Mouse (Mus musculus): ENCODE measurements around the gene Hs2st1. TPM values are rescaled to one million over a fixed set of nuclear protein-coding genes. Genes with fewer than 3 reads are reported as not detected.

Hs2st1 gene
- total and polyA plus RNA-seq, 3 experiments = 13.6 to 16.1 TPM; not detected in 1

DNA sequence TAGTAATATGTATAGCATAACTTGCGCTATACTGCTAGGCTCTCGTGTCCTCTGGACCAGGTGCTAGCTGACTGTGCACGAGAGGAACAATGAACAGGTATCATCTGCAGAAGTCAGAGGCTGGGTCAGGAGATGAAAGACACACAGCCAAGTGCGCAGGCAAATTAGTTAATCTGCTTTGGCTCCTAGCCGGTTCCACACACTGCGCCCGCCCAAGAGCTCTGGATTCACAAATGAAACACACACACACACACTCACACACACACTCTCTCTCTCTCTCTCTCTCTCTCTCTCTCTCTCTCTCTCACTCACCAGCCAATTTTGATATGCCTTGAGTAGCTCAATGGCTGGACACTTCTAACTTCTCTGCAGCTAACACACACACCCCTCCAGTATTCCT is 42.1 kb downstream of the Hs2st1 start:
- Histone ChIP-seq H3K27me3 (ENCODE audit: control insufficient read depth in 1 of 2, insufficient read depth in 2 of 2, low read length in 2 of 2) (no peaks in the 10 kb centered on the region), H3K9me3 (replicated peaks; ENCODE audit: insufficient read depth, low read length) (no peaks in the 10 kb centered on the region), H3K79me2 (ENCODE audit: control insufficient read depth, insufficient read depth, low read length, poor library complexity) (peaks cover 22% of the 10 kb centered on the region), H3K36me3 (ENCODE audit: control insufficient read depth in 1 of 2, insufficient read depth in 2 of 2, low read length in 2 of 2) (no peaks in the 10 kb centered on the region; a peak in 1 of 4 replicates), H3K9ac (ENCODE audit: control insufficient read depth, low read depth, low read length, poor library complexity, severe bottlenecking) (no peak overlapping the region), H3K27ac (ENCODE audit: control insufficient read depth, low read depth, low read length) (no peak overlapping the region), H3K4me1 (ENCODE audit: control insufficient read depth in 1 of 2, insufficient read depth in 2 of 2, low read length in 2 of 2) (no peaks in the 10 kb centered on the region; a peak in 1 of 4 replicates), H3K4me3 (ENCODE audit: control insufficient read depth in 1 of 2, insufficient read depth in 1 of 2, low read depth in 2 of 2, low read length in 2 of 2) (no peak overlapping the region)
- no peak for TF ChIP-seq CHD1 (IDR thresholded peaks at IDR 0.05; ENCODE audit: low read depth, low read length)
- no peak for TF ChIP-seq ZKSCAN1 (IDR thresholded peaks at IDR 0.05; ENCODE audit: low read depth, low read length)
- TF ChIP-seq ELF1 (IDR thresholded peaks at IDR 0.05; ENCODE audit: low read depth, low read length) = no peak
- no peak for TF ChIP-seq POLR2A (IDR thresholded peaks at IDR 0.05; ENCODE audit: control insufficient read depth in 1 of 2, insufficient read depth in 1 of 2, low read depth in 1 of 2, low read length in 2 of 2, poor library complexity in 1 of 2)
- TF ChIP-seq TBP (IDR thresholded peaks at IDR 0.05; ENCODE audit: low read depth, low read length) = no peak
- no peak for TF ChIP-seq MAZ (IDR thresholded peaks at IDR 0.05; ENCODE audit: low read depth, low read length)
- no peak for TF ChIP-seq MXI1 (IDR thresholded peaks at IDR 0.05; ENCODE audit: low read depth, low read length)
- TF ChIP-seq HCFC1 (IDR thresholded peaks at IDR 0.05; ENCODE audit: low read depth, low read length) = no peak
- no peak for TF ChIP-seq MAFK (IDR thresholded peaks at IDR 0.05; ENCODE audit: borderline replicate concordance, low read depth, low read length)
- TF ChIP-seq GATA1 (IDR thresholded peaks at IDR 0.05; ENCODE audit: low read depth, low read length) = no peak
- TF ChIP-seq EP300 (IDR thresholded peaks at IDR 0.05; ENCODE audit: low read depth in 1 of 2, low read length in 2 of 2) = no peak
- no peak for TF ChIP-seq UBTF (IDR thresholded peaks at IDR 0.05; ENCODE audit: borderline replicate concordance, insufficient read depth, low read depth, low read length)
- no peak for TF ChIP-seq POLR2AphosphoS2 (IDR thresholded peaks at IDR 0.05; ENCODE audit: low read length)
- TF ChIP-seq CHD2 (IDR thresholded peaks at IDR 0.05; ENCODE audit: low read length) = no peak
- no peak for DNase-seq (ENCODE audit: low read depth, low spot score)

- no peaks in the 10 kb centered on the region for H3K27me3 ChIP-seq (ENCODE audit: control insufficient read depth in 1 of 2, insufficient read depth in 2 of 2, low read length in 2 of 2)
- no peak overlapping the region for H3K4me3 ChIP-seq (ENCODE audit: control insufficient read depth in 1 of 2, insufficient read depth in 1 of 2, low read depth in 2 of 2, low read length in 2 of 2)
- DNase-seq (ENCODE audit: low read depth, low spot score) = no peak
- peaks cover 0 to 5% of the 10 kb centered on the region in 2 experiments; a peak in 3 of 4 replicates for H3K36me3 ChIP-seq (ENCODE audit: control insufficient read depth in 1 of 2, insufficient read depth in 2 of 2, low read length in 2 of 2)
- no peaks in the 10 kb centered on the region for H3K79me2 ChIP-seq (ENCODE audit: control insufficient read depth, insufficient read depth, low read length, poor library complexity)
- H3K4me1 ChIP-seq (ENCODE audit: control insufficient read depth in 1 of 2, insufficient read depth in 2 of 2, low read length in 2 of 2) = peaks cover 0 to 8% of the 10 kb centered on the region in 2 experiments; a peak in 2 of 4 replicates
- no peaks in the 10 kb centered on the region for H3K9me3 ChIP-seq (replicated peaks; ENCODE audit: insufficient read depth, low read length)
- TF ChIP-seq CHD2 (IDR thresholded peaks at IDR 0.05; ENCODE audit: low read length) = no peak
- no peak for TF ChIP-seq SIN3A (IDR thresholded peaks at IDR 0.05; ENCODE audit: low read length)
- no peak for TF ChIP-seq BHLHE40 (IDR thresholded peaks at IDR 0.05; ENCODE audit: borderline replicate concordance, low read depth, low read length)
- TF ChIP-seq MYC (IDR thresholded peaks at IDR 0.05; ENCODE audit: low read depth, low read length) = no peak
- no peak for TF ChIP-seq ZNF384 (IDR thresholded peaks at IDR 0.05; ENCODE audit: low read depth, low read length)
- TF ChIP-seq SMC3 (IDR thresholded peaks at IDR 0.05; ENCODE audit: low read depth, low read length) = no peak
- no peak for TF ChIP-seq ETS1 (IDR thresholded peaks at IDR 0.05; ENCODE audit: low read depth, low read length)
- no peak for TF ChIP-seq KAT2A (conservative IDR thresholded peaks at IDR 0.05; ENCODE audit: low read depth, low read length)
- TF ChIP-seq ZMIZ1 (IDR thresholded peaks at IDR 0.05; ENCODE audit: low read depth, low read length) = no peak
- TF ChIP-seq JUND (IDR thresholded peaks at IDR 0.05; ENCODE audit: low read depth, low read length) = no peak
- TF ChIP-seq POLR2AphosphoS5 (IDR thresholded peaks at IDR 0.05; ENCODE audit: borderline replicate concordance, low read depth, low read length) = no peak
- TF ChIP-seq EP300 (IDR thresholded peaks at IDR 0.05; ENCODE audit: low read depth in 1 of 2, low read length in 2 of 2) = no peak
- TF ChIP-seq RAD21 (IDR thresholded peaks at IDR 0.05; ENCODE audit: low read depth, low read length) = no peak
- no peak for TF ChIP-seq ELF1 (IDR thresholded peaks at IDR 0.05; ENCODE audit: low read depth, low read length)
- H3K27ac ChIP-seq (ENCODE audit: control insufficient read depth, low read depth, low read length) = no peak overlapping the region
- no peak overlapping the region for H3K9ac ChIP-seq (ENCODE audit: control insufficient read depth, low read depth, low read length, poor library complexity, severe bottlenecking)
Measured at GRCm38 (mm10) chr3:144519581-144520272, 50.3 kb downstream of the Hs2st1 start.

Measured in MEL (cell line).